ENCODE assay signal across 12 mouse cellular contexts in the genomic region with DNA sequence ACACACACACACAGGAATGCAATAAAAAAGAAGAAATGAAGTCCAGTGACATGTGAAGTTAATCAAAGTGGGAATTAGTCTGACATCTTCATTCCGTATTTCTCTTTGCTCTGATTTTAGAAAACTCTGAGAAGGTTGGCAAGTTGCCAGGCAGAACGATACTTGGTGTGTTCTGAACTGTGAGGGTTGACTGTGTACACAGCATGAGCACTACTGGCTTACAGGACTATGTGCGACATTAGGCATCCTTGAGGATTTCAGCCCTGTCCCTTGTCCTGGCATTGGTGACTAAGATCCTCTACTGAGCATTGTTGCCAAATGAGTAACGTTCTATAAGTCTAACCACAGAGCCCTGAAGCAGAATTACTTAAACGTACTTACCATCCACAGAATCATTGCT.
DNase-seq lines count a peak whose midpoint lies in the region; ATAC-seq and TF ChIP-seq lines count a peak whose summit lies in the region.
"Had no signal": no experiment of that assay in that cellular context is flagged by ENCODE, and none has a peak within 500 bp of the region (broad histone marks: within the 10 kb centered on the region; RNA-seq: fewer than 3 reads in every experiment).

No protein-coding gene starts in this region.

- no peaks in the 10 kb centered on the region for H3K9me3 ChIP-seq in kidney, embryonic 16.5 days (ENCODE audit: low read length)
- H3K9me3 ChIP-seq in midbrain, postnatal 0 days (ENCODE audit: low read length), result no peaks in the 10 kb centered on the region
- H3K9me3 ChIP-seq in midbrain, embryonic 10.5 days (replicated peaks), result no peaks in the 10 kb centered on the region
- H3K9me3 ChIP-seq: liver, embryonic 12.5 days; midbrain, embryonic 12.5 days; neural tube, embryonic 15.5 days had no signal

- H3K36me3 ChIP-seq in kidney, embryonic 16.5 days (ENCODE audit: insufficient read depth, low read length), result no peaks in the 10 kb centered on the region
- H3K36me3 ChIP-seq in midbrain, postnatal 0 days (ENCODE audit: insufficient read depth, low read length), result no peaks in the 10 kb centered on the region
- H3K36me3 ChIP-seq in midbrain, embryonic 10.5 days, result no peaks in the 10 kb centered on the region
- H3K36me3 ChIP-seq: liver, embryonic 12.5 days; midbrain, embryonic 12.5 days; neural tube, embryonic 15.5 days had no signal

- H3K27me3 ChIP-seq in kidney, embryonic 16.5 days (ENCODE audit: insufficient read depth, low read length), result no peaks in the 10 kb centered on the region
- no peaks in the 10 kb centered on the region for H3K27me3 ChIP-seq in midbrain, postnatal 0 days (ENCODE audit: insufficient read depth, low read length)
- H3K27me3 ChIP-seq in midbrain, embryonic 10.5 days (ENCODE audit: low read depth, poor library complexity, severe bottlenecking), result no peaks in the 10 kb centered on the region
- H3K27me3 ChIP-seq: liver, embryonic 12.5 days; midbrain, embryonic 12.5 days; neural tube, embryonic 15.5 days had no signal

- no peak for ATAC-seq in kidney, embryonic 16.5 days (ENCODE audit: low FRiP score, low TSS enrichment)
- no peak for ATAC-seq in midbrain, postnatal 0 days (ENCODE audit: low FRiP score)
- ATAC-seq: liver, embryonic 12.5 days had no signal

- H3K4me2 ChIP-seq in kidney, embryonic 16.5 days (replicated peaks; ENCODE audit: low read depth, low read length), result no peak overlapping the region
- H3K4me2 ChIP-seq in midbrain, postnatal 0 days (ENCODE audit: low read depth, low read length, poor library complexity, severe bottlenecking), result no peak overlapping the region
- H3K4me2 ChIP-seq: liver, embryonic 12.5 days; midbrain, embryonic 12.5 days; neural tube, embryonic 15.5 days had no signal

- no peak for TF ChIP-seq CTCF in midbrain, postnatal 0 days (IDR thresholded peaks at IDR 0.05)

- DNase-seq in cerebellum, postnatal 14 days, result peak; percentile 46 to 51
- no peak for DNase-seq in cerebellum, adult 11-12 months
- peak; percentile 41 for DNase-seq in kidney, postnatal 10 days
- peak; percentile 27 for DNase-seq in midbrain, postnatal 0 days (ENCODE audit: low spot score)
- no peak for DNase-seq in midbrain, embryonic 10.5 days (ENCODE audit: low spot score)
- DNase-seq in lung, postnatal 36 days, result peak; percentile 24
- DNase-seq in spleen, adult 18-20 months, result no peak
- DNase-seq: kidney, adult 2 months had no signal

- WGBS in kidney, embryonic 16.5 days, result 55% methylated on average over 5 of the region's 5 CpGs
- 32% methylated on average over 5 of the region's 5 CpGs for WGBS in midbrain, postnatal 0 days
- 86% methylated on average over 5 of the region's 5 CpGs for WGBS in midbrain, embryonic 10.5 days

- H3K27ac ChIP-seq in kidney, embryonic 16.5 days (ENCODE audit: low read length), result no peak overlapping the region
- no peak overlapping the region for H3K27ac ChIP-seq in midbrain, postnatal 0 days (ENCODE audit: low read depth, low read length)
- no peak overlapping the region for H3K27ac ChIP-seq in midbrain, embryonic 10.5 days (replicated peaks)
- H3K27ac ChIP-seq: liver, embryonic 12.5 days; midbrain, embryonic 12.5 days; neural tube, embryonic 15.5 days had no signal

- H3K4me3 ChIP-seq in kidney, embryonic 16.5 days (ENCODE audit: low read length), result no peak overlapping the region
- H3K4me3 ChIP-seq in midbrain, postnatal 0 days (ENCODE audit: low read depth, low read length), result no peak overlapping the region
- no peak overlapping the region for H3K4me3 ChIP-seq in midbrain, embryonic 10.5 days
- H3K4me3 ChIP-seq: liver, embryonic 12.5 days; midbrain, embryonic 12.5 days; neural tube, embryonic 15.5 days had no signal

- no peak overlapping the region for H3K9ac ChIP-seq in kidney, embryonic 16.5 days (replicated peaks; ENCODE audit: low read length)
- H3K9ac ChIP-seq in midbrain, postnatal 0 days (replicated peaks; ENCODE audit: low read length, poor library complexity, severe bottlenecking), result no peak overlapping the region
- H3K9ac ChIP-seq: liver, embryonic 12.5 days; midbrain, embryonic 12.5 days; neural tube, embryonic 15.5 days had no signal

- no peaks in the 10 kb centered on the region for H3K4me1 ChIP-seq in kidney, embryonic 16.5 days (ENCODE audit: insufficient read depth, low read length)
- H3K4me1 ChIP-seq in midbrain, postnatal 0 days (ENCODE audit: insufficient read depth, low read length), result no peaks in the 10 kb centered on the region
- H3K4me1 ChIP-seq in midbrain, embryonic 10.5 days, result no peaks in the 10 kb centered on the region
- H3K4me1 ChIP-seq: liver, embryonic 12.5 days; midbrain, embryonic 12.5 days; neural tube, embryonic 15.5 days had no signal

Comparison
In these comparisons a context has a peak if more than half of its experiments do, and no peak if none do; other contexts are left out.
1. DNase-seq: peak in cerebellum, postnatal 14 days (2 of 2), kidney, postnatal 10 days (single experiment), midbrain, postnatal 0 days (single experiment) and lung, postnatal 36 days (single experiment); none in cerebellum, adult 11-12 months (single experiment), midbrain, embryonic 10.5 days (single experiment) and spleen, adult 18-20 months (0 of 2).